ENCODE assay signal across 8 mouse cellular contexts in the genomic region with DNA sequence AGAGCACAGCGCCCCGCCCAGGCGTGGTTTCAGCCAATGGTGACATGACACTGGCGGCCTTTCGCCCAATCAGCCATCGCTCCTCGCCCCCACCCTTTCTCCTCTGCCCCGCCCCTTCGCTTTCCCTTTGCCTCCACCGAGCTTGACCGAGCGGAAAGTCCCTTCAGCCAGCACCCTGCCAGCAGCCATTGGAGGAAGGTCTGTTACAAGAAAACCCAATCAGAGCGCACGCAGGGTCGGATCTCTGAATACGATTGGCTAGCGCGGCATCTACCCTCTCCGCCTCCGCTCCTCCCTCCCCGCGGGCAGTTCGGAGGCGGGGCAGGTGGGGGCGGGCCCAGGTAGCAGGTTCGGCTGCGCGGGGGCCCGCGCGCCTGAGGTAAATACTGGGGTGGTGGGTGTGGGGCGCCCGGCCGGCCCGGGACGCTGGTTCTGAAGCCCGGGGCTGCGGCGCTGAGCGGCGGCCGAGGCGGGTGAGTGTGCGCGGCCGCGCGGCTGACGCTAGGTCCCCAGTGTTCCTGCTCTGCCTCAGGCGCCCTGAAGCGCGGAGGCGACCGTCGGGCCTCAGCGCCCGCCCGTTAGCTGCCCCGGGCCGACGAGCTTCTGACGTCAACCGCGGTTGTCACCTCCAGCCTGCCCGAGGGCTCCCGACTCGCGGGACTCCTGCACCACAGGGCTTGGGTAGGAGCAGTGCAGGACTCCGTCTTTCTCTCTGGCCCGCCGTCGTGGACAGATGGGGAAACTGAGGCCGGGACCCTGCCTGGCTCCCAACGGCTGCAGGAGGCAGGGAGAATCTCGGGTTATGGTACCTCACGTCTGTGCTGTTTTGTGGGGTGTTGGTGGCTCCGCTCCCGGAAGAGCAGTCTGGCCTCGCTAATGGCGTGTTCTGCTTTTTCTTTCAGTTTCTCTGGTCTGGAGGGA. TPM values are rescaled to one million over a fixed set of nuclear protein-coding genes. Genes with fewer than 3 reads are reported as not detected.
DNase-seq lines count a peak whose midpoint lies in the region; ATAC-seq lines count a peak whose summit lies in the region.

Cyld (plus strand) TSS at position 308 of the 921 bp plus-strand sequence.

- H3K4me1 ChIP-seq in hindbrain, embryonic 16.5 days (ENCODE audit: control insufficient read depth, insufficient read depth, low read depth, low read length), result peaks cover 5% of the 10 kb centered on the region; the same call in 1 of the 2 replicates

- peak; percentile 99 for DNase-seq in WW6 (ENCODE audit: low read depth, low spot score)
- peak; percentile 95 to 98 for DNase-seq in cerebellum, postnatal 4 days (ENCODE audit: low spot score in 2 of 2)
- peak; percentile 99 for DNase-seq in gastrocnemius, adult 18-20 months (ENCODE audit: low spot score)
- DNase-seq in left cerebral cortex, adult 18-20 months (ENCODE audit: low spot score in 2 of 2), result peak; percentile 97 to 98
- peak; percentile 99 for DNase-seq in right cerebral cortex, adult 18-20 months
- DNase-seq in urinary bladder, postnatal 10 days (ENCODE audit: low spot score), result peak; percentile 90

- ATAC-seq in hindbrain, embryonic 16.5 days, result peak; percentile 100

- peaks cover 48% of the 10 kb centered on the region for H3K79me2 ChIP-seq in macrophage (ENCODE audit: inconsistent target)

- peak within 1 kb of the TSS; percentile 59 for H3K4me2 ChIP-seq in hindbrain, embryonic 16.5 days (ENCODE audit: low read length)

- no peaks in the 10 kb centered on the region for H3K9me3 ChIP-seq in hindbrain, embryonic 16.5 days (ENCODE audit: control insufficient read depth, low read length)

- H3K27ac ChIP-seq in hindbrain, embryonic 16.5 days (ENCODE audit: low read depth, low read length), result peak within 1 kb of the TSS; percentile 86
- peak within 1 kb of the TSS; percentile 70 for H3K27ac ChIP-seq in macrophage

- no peaks in the 10 kb centered on the region; the same call in 1 of the 2 replicates for H3K27me3 ChIP-seq in hindbrain, embryonic 16.5 days (replicated peaks; ENCODE audit: control insufficient read depth, insufficient read depth, low read length)

- under 1% methylated on average over 78 of the region's 80 CpGs for WGBS in hindbrain, embryonic 16.5 days
- under 1% methylated on average over 65 of the region's 80 CpGs for WGBS in macrophage (ENCODE audit: missing documents)

- H3K36me3 ChIP-seq in hindbrain, embryonic 16.5 days (ENCODE audit: control insufficient read depth, insufficient read depth, low read length), result no peaks in the 10 kb centered on the region
- H3K36me3 ChIP-seq in macrophage (ENCODE audit: inconsistent target), result no peaks in the 10 kb centered on the region

- H3K4me3 ChIP-seq in hindbrain, embryonic 16.5 days (ENCODE audit: low read length), result peak within 1 kb of the TSS; percentile 86
- H3K4me3 ChIP-seq in macrophage (ENCODE audit: inconsistent target), result peak within 1 kb of the TSS; percentile 82

- peak within 1 kb of the TSS; percentile 70 for H3K9ac ChIP-seq in hindbrain, embryonic 16.5 days (ENCODE audit: low read depth, low read length)

RNA-seq across cellular contexts. Expression of gene Cyld, which starts in this region (rescaled TPM):
- 10 to 100 TPM; 20.9 to 22.8 TPM for total RNA-seq in gastrocnemius, adult 18-20 months (2021)
- polyA plus RNA-seq in hindbrain, embryonic 16.5 days (2015; fragmentation: Nextera tagmentation; extraction: Ambion mirVana), result 13.6 and 15.1 TPM in 2 replicates
- 100 to 1,000 TPM; 116 to 120 TPM for total RNA-seq in left cerebral cortex, adult 18-20 months (2021)
- total RNA-seq in macrophage (2018; cell fraction: chromatin; rRNA removed), result 100 to 1,000 TPM in 10 of 26 experiments, 10 to 100 TPM in 16; 36.7 to 122 (median 88.6) TPM
- 10 to 100 TPM; 24.5 to 41.6 (median 32.2) TPM for total RNA-seq in macrophage (2018; cell fraction: cytosol; rRNA removed)
- 100 to 1,000 TPM in 2 of 26 experiments, 10 to 100 TPM in 24; 30.1 to 117 (median 61.3) TPM for total RNA-seq in macrophage (2018; cell fraction: nucleus; rRNA removed)
- 15.8 to 23.3 TPM (median 18.4 TPM) in 3 replicates for polyA plus RNA-seq in macrophage (2018)

Comparison
In these comparisons a context has a peak if more than half of its experiments do, and no peak if none do; other contexts are left out.
1. Peak in every context shown above with its lines: DNase-seq, ATAC-seq, H3K4me3 ChIP-seq and H3K27ac ChIP-seq.
2. RNA of gene Cyld (total RNA-seq): 116 to 120 TPM in left cerebral cortex, adult 18-20 months; 20.9 to 22.8 TPM in gastrocnemius, adult 18-20 months; every median in the first group is over 4 times any median in the second.